Mouse (Mus musculus) brain, embryonic 14.5 days (tissue): ENCODE results near the gene Prrg2.

ENCODE experiments used
- CTCF ChIP-seq: fragments of 200-500 bp; IDR thresholded peaks from 2 replicates; pipeline ENCODE4 v1.5.1; 2012; ENCODE audit warnings: inconsistent platforms, mild to moderate bottlenecking, moderate library complexity, borderline replicate concordance; ENCODE audit not compliant: insufficient read depth, insufficient read length; ENCODE audit errors: extremely low read depth
- POLR2A ChIP-seq: fragments of 200-500 bp; IDR thresholded peaks from 2 replicates; pipeline ENCODE4 v1.6.1; 2012; ENCODE audit warnings: mild to moderate bottlenecking, inconsistent platforms, borderline replicate concordance; ENCODE audit not compliant: poor library complexity, insufficient read depth, insufficient read length, severe bottlenecking; ENCODE audit errors: extremely low read depth

GRCm38 (mm10) chr7:45017242-45018061 lies 45.0 kb downstream of the Prrg2 start, which contains the start of gene Rras:
- no peak for TF ChIP-seq CTCF
- no peak for TF ChIP-seq POLR2A
